Mouse (Mus musculus): ENCODE data around the gene Pid1. TPM values are rescaled to one million over a fixed set of nuclear protein-coding genes. Genes with fewer than 3 reads are reported as not detected.

The Pid1 gene
- total RNA-seq (2014; rRNA removed): 46.3 and 48.6 TPM in 2 replicates
- polyA plus RNA-seq (2015; fragmentation: Nextera tagmentation; extraction: Ambion mirVana): 38.3 and 57.8 TPM in 2 replicates

DNA sequence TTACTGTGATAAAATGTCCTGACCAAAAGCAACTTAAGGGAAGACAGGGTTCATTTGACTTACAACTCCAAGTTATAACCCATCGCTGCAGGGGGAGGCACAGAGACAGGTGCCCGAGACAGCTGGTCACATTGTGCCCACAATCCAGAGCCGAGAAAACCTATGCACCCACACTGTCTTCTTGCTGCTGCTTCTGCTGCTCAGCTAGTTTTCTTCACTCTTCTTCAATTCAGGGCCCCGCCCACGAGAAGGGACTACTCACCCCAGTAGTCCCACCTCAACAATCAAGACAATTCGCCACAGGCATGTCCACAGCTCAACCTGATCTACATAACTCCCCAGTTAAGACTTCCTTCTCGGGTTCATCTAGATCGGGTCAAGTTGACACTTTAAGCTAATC is at the start of gene Pid1:
Gene Pid1, minus strand, starts transcription at position 214 of the 400 bp plus-strand sequence.
- Histone ChIP-seq H3K4me2 (ENCODE audit: low read depth) (no peak within 1 kb of the TSS), H3K9me3 (ENCODE audit: low read length) (no peaks in the 10 kb centered on the region), H3K9ac (no peak within 1 kb of the TSS), H3K27ac (ENCODE audit: low read depth, low read length) (no peak within 1 kb of the TSS), H3K36me3 (ENCODE audit: insufficient read depth) (no peaks in the 10 kb centered on the region), H3K4me3 (ENCODE audit: low read depth, low read length) (no peak within 1 kb of the TSS), H3K27me3 (ENCODE audit: insufficient read depth, low read length) (no peaks in the 10 kb centered on the region), H3K4me1 (ENCODE audit: insufficient read depth) (no peaks in the 10 kb centered on the region)
- WGBS: 91% methylated on average over 8 of the region's 8 CpGs
- ATAC-seq: no peak
- no peak for TF ChIP-seq CTCF (IDR thresholded peaks at IDR 0.05; ENCODE audit: low read depth)
- DNase-seq: no peak

DNA sequence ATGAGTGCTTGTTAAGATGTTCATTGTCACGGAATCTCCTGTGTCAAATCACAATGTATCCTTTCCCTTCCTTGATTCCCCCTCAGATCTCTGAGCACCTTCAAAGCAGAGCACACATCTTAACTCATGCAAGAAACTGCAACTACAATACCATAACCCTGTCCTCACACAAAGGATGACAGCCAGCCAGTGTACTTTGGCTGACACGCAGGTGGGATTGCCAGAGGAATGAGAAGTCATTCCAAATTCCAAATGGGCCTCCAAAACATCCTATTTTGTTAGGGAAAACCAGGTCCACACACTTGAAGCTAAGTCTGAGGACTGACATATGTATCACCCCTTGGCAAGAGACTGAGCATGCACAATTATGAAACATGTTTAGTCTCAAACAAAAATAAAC is 45.5 kb upstream of the Pid1 start:
- no peak overlapping the region for H3K27ac ChIP-seq (ENCODE audit: low read depth, low read length)
- no peak overlapping the region for H3K9ac ChIP-seq
- no peaks in the 10 kb centered on the region for H3K4me1 ChIP-seq (ENCODE audit: insufficient read depth)
- DNase-seq (no peak), ATAC-seq (no peak)
- H3K36me3 ChIP-seq (ENCODE audit: insufficient read depth): no peaks in the 10 kb centered on the region
- H3K9me3 ChIP-seq (ENCODE audit: low read length): no peaks in the 10 kb centered on the region
- no peaks in the 10 kb centered on the region for H3K27me3 ChIP-seq (ENCODE audit: insufficient read depth, low read length)
- WGBS: 68% methylated on average over 2 of the region's 2 CpGs
- no peak overlapping the region for H3K4me2 ChIP-seq (ENCODE audit: low read depth)
- TF ChIP-seq CTCF (IDR thresholded peaks at IDR 0.05; ENCODE audit: low read depth): no peak
- no peak overlapping the region for H3K4me3 ChIP-seq (ENCODE audit: low read depth, low read length)

DNA sequence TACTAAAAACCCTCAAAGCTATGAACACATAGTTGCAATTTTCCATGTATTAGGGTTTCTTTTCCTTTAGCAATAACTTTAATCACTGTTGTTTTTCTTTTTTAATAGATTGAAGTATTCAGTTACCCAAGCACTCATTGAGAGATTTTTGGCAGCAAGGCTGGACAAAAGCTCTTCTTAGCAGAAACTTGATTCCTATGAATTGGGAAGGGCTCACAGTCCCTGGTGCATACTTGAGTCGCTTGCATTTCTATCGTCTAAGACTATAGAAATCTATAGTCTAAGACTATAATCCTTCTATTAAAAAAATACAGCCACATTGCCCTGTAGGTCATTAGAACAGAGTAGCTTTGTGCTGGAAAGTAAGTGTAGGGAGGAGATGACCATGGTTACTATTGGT is 44.9 kb upstream of the Pid1 start:
- Histone ChIP-seq H3K4me1 (ENCODE audit: insufficient read depth) (no peaks in the 10 kb centered on the region), H3K27me3 (ENCODE audit: insufficient read depth, low read length) (no peaks in the 10 kb centered on the region), H3K27ac (ENCODE audit: low read depth, low read length) (no peak overlapping the region), H3K36me3 (ENCODE audit: insufficient read depth) (no peaks in the 10 kb centered on the region), H3K9ac (no peak overlapping the region), H3K4me2 (ENCODE audit: low read depth) (no peak overlapping the region), H3K9me3 (ENCODE audit: low read length) (no peaks in the 10 kb centered on the region), H3K4me3 (ENCODE audit: low read depth, low read length) (no peak overlapping the region)
- DNase-seq: no peak
- TF ChIP-seq CTCF (IDR thresholded peaks at IDR 0.05; ENCODE audit: low read depth): no peak
- WGBS: 54% methylated on average over 2 of the region's 2 CpGs
- ATAC-seq: no peak

DNA sequence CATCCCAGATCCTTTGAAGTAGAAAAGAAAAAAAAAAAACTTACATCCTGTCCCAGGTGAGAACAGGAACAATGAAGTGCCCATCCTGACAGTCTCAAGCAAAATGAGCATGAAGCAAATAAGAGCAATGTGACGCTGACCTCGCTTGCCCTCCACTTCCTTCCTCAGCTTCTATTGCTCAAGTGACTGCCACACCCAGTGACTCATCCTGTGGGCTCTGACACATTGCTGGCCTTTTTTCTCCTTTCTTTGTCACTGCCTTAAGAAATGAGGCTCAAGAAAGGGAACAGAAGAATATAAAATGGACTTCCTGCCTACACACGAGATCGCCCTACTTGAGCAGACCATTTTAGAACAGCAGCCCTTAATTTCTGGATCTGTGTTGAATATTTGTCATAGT is 42.9 kb upstream of the Pid1 start:
- Histone ChIP-seq H3K4me1 (ENCODE audit: insufficient read depth) (no peaks in the 10 kb centered on the region), H3K9ac (no peak overlapping the region), H3K27ac (ENCODE audit: low read depth, low read length) (no peak overlapping the region), H3K4me2 (ENCODE audit: low read depth) (no peak overlapping the region), H3K36me3 (ENCODE audit: insufficient read depth) (no peaks in the 10 kb centered on the region), H3K27me3 (ENCODE audit: insufficient read depth, low read length) (no peaks in the 10 kb centered on the region), H3K9me3 (ENCODE audit: low read length) (no peaks in the 10 kb centered on the region), H3K4me3 (ENCODE audit: low read depth, low read length) (no peak overlapping the region)
- TF ChIP-seq CTCF (IDR thresholded peaks at IDR 0.05; ENCODE audit: low read depth): no peak
- DNase-seq (no peak), ATAC-seq (no peak)
- 91% methylated on average over 4 of the region's 4 CpGs for WGBS

DNA sequence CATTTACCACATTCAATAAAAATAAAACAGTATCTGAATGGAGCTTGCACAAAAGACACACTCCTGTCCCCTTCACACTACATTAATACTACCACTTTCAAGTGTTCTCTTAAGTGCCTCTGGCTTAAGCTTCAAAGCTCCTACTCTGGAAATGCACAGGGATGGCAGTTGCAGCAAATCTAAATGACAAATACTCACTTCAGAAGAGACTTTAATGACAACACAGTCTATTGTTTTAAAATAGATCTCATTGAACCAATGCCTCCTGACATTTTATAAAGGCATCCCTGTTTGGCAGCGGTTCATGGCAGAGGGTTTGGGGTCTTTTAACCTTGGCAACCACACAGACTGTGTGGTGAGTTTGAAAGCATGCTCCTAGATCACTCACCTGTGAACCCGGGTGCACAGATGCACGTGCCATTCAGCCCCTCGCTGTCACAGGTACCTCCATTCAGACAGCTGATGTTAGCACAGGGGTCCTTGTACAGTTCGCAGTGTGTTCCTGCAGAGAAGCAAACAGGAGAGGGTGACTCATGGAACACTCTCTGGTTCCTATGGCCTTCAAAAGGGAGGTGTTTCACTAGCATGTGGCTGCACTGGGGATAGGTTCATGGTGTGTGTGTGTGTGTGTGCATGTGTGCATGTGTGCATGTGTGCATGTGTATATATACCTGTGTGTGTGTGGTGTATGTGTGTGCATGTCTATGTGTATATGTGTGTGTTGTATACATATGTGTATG is 41.7 kb upstream of the Pid1 start:
- 72% methylated on average over 5 of the region's 5 CpGs for WGBS
- DNase-seq (no peak), ATAC-seq (no peak)

DNA sequence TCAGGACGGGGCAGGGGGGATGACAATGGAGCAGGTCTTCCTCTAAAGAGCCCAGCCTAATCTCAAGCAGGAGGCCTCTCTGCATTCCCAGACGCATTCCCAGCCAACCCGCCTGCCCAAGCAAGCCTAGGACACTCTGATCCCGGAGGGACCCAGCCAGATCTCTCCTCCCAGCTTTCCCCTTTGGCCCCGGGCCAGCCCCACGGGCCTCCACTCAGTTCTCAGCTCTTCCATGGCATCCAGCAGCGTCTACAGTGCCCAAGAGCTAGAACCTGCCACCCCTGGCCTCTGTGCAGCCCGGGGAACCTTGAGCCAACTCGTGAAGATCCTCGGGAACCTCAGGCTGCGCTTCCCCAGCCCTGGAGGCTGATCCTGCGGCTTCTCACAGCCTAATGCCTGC is 40.9 kb upstream of the Pid1 start:
- H3K36me3 ChIP-seq (ENCODE audit: insufficient read depth): no peaks in the 10 kb centered on the region
- TF ChIP-seq CTCF (IDR thresholded peaks at IDR 0.05; ENCODE audit: low read depth): no peak
- no peak overlapping the region for H3K27ac ChIP-seq (ENCODE audit: low read depth, low read length)
- H3K4me2 ChIP-seq (ENCODE audit: low read depth): no peak overlapping the region
- DNase-seq (no peak), ATAC-seq (no peak)
- H3K4me1 ChIP-seq (ENCODE audit: insufficient read depth): no peaks in the 10 kb centered on the region
- no peak overlapping the region for H3K4me3 ChIP-seq (ENCODE audit: low read depth, low read length)
- no peaks in the 10 kb centered on the region for H3K9me3 ChIP-seq (ENCODE audit: low read length)
- H3K9ac ChIP-seq: no peak overlapping the region
- no peaks in the 10 kb centered on the region for H3K27me3 ChIP-seq (ENCODE audit: insufficient read depth, low read length)
- 53% methylated on average over 12 of the region's 12 CpGs for WGBS

More for the DNA sequence above, 41.7 kb upstream of the Pid1 start:
- no peaks in the 10 kb centered on the region for H3K4me1 ChIP-seq (ENCODE audit: insufficient read depth)
- H3K27me3 ChIP-seq (ENCODE audit: insufficient read depth, low read length): no peaks in the 10 kb centered on the region
- no peaks in the 10 kb centered on the region for H3K36me3 ChIP-seq (ENCODE audit: insufficient read depth)
- H3K4me2 ChIP-seq (ENCODE audit: low read depth): no peak overlapping the region
- H3K9ac ChIP-seq: no peak overlapping the region
- H3K4me3 ChIP-seq (ENCODE audit: low read depth, low read length): no peak overlapping the region
- no peaks in the 10 kb centered on the region for H3K9me3 ChIP-seq (ENCODE audit: low read length)
- TF ChIP-seq CTCF (IDR thresholded peaks at IDR 0.05; ENCODE audit: low read depth): no peak
- H3K27ac ChIP-seq (ENCODE audit: low read depth, low read length): no peak overlapping the region

DNA sequence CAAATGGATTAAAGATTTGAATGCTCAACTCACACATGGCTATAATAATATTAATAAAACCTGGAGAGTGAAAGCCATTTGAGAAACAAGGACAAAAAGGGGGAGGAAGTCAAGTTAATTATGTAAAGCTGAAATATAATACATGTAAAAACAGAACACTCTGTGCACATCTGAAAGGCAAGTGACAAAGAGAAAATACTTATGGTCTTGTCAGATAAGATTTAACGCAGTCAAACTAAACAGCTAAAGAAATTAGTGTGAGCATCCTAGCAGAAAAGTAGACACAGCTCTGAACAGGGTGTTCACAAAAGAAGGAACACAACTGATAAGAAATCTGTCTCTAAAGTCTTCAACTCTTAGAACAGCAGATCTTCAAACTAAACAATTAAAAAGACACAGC is 38.2 kb upstream of the Pid1 start:
- WGBS: 69% methylated on average over 1 of the region's 1 CpGs
- ATAC-seq (no peak), DNase-seq (no peak)
- Histone ChIP-seq H3K27me3 (ENCODE audit: insufficient read depth, low read length) (no peaks in the 10 kb centered on the region), H3K4me3 (ENCODE audit: low read depth, low read length) (no peak overlapping the region), H3K9me3 (ENCODE audit: low read length) (no peaks in the 10 kb centered on the region), H3K4me1 (ENCODE audit: insufficient read depth) (no peaks in the 10 kb centered on the region), H3K36me3 (ENCODE audit: insufficient read depth) (no peaks in the 10 kb centered on the region), H3K9ac (no peak overlapping the region), H3K4me2 (ENCODE audit: low read depth) (no peak overlapping the region), H3K27ac (ENCODE audit: low read depth, low read length) (no peak overlapping the region)
- no peak for TF ChIP-seq CTCF (IDR thresholded peaks at IDR 0.05; ENCODE audit: low read depth)

All from forebrain, postnatal 0 days (tissue).